Mouse (Mus musculus): ENCODE results near the gene Col2a1.

DNA sequence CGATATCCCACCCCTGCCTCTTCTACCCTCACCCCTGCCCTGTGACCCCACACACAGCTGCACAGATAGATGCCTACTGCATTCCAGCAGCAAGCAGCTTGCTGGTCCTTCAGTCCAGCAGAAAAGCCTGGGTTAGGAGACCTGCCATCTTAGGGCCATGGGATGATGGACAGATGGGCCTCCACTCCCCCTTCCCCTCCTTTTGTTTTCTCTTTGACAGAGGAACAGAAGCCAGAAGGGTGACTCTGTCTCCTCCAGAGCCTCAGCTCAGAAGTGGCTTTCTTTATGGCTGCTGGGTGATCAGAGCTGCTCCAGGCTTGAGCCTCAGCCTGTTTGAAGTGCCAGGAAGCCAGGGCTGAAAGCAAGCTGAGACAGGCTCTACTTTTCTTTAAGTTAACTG is 15.0 kb downstream of the Col2a1 start:
- TF ChIP-seq CTCF (IDR thresholded peaks at IDR 0.05; ENCODE audit: low read depth) (no peak), EP300 (IDR thresholded peaks at IDR 0.05; ENCODE audit: low read depth) (no peak)

Data from heart, postnatal 0 days (tissue).